Mouse (Mus musculus) ovary, adult 18-20 months (tissue): ENCODE measurements around the gene Camk2d.

Source experiments
- DNase-seq: peaks from one replicate; pipeline ENCODE4 v3.0.0; 2022; ENCODE audit warnings: low spot score, mixed read lengths

Camk2d gene

GRCm38 (mm10) chr3:126596086-126596485 lies at the start of gene Camk2d:
Gene Camk2d (plus strand): TSS chr3:126596302.
- peak; percentile 94 for DNase-seq

DNA sequence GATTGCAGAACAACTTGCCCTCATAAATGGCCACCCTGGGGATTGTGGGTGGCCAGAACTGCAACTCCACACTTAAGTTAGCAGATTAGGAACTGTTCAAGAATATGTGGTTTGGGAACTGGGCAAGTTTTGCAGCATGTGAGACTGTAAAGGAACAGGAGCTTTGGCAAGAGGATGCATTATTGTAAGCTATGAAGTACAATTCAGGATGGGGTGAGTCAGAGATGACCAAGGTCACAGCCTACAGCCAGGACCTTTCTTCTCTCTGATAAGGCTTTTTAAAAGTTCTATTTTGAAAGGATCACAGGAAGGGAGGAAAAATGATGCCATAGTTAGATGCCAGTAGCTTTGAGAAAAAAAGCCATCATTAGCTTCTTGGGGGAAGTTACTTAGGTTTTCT lies 48.2 kb upstream of the Camk2d start:
- no peak for DNase-seq

- no peak for DNase-seq
These were observed 32.5 kb upstream of the Camk2d start for GRCm38 (mm10) chr3:126563646-126564045.

GRCm38 (mm10) chr3:126570628-126571027 lies 25.5 kb upstream of the Camk2d start:
- DNase-seq, result no peak

- DNase-seq, result no peak
These were observed 23.2 kb upstream of the Camk2d start for GRCm38 (mm10) chr3:126572915-126573314.

DNA sequence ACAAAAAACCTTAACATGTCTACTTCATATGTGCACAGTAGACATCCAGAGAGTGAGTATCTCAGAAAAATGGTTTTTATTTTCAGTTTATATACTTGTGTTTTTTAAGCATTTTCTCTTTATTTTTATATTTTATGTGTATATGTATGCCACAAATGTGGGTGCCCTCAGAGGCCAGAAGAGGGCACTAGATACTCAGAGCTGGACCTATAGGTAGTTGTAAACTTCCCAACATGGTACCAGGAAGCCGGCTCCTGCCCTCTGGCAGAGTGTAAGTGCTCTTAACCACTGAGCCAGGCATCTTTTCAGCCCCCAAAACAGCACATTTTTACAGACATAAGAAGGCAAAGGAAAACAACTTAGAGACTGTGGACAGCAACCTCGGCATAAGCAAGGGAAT lies 20.2 kb upstream of the Camk2d start:
- no peak for DNase-seq

DNA sequence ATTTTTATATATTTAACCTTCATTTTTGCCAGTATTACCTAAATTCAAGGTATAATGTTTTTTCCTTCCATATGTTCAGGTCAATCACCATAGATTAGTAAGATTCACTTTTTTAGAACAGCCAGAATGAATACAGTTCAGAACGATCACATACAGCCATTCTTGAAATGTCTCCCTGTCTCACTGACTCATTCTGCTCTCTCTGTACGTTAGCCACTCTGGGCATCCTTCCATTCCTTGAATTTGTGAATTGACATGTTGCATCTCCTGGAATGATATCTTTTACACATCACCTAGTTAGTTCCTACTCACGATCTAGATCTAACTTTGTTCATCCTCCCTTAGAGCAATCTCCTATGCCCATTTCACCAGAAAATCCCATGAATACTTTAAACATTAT lies 10.0 kb upstream of the Camk2d start:
- no peak for DNase-seq

- no peak for DNase-seq
These were observed 8.6 kb upstream of the Camk2d start for GRCm38 (mm10) chr3:126587477-126587876.

DNA sequence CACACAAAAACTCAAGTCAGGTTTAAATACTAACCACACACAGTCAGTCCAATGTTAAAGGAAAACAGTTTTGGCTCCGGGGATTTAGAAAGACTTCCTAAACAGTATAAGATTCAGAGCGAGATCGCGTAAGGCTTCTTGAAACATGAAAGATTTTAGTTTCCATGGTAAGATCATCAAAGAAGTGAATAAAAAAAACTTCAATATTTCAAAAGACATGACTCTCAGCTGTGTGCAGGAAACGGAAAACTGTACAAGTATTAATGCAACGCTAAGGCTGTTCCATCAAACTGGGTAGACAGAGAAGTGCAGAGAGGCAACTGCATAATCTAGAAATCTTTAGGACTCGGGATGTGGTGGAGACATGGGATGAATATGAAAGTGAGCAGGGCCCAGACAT lies 6.5 kb upstream of the Camk2d start:
- no peak for DNase-seq

DNA sequence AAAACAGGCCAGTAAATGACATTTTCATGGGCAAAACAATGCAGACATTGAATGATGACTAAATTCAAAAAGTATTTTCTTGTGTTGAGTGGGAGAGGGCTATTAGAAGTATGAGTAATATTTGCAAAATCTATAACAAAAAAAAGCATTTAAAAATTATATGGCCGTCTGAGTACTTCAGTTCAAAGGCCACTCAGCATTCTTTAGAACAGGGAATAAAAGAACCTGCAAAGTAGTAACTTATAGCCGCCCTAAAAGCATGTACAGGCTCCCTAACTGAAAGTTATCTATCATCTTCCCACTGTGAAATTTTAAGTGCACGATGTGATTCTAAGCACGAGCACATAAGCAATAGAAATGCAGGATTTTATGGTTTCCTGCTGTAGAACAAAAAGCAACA lies 646 bp upstream of the Camk2d start:
- no peak for DNase-seq

- peak; percentile 88 for DNase-seq
These were observed 524 bp downstream of the Camk2d start for GRCm38 (mm10) chr3:126596491-126597160.

- peak; percentile 72 for DNase-seq
These were observed 1.1 kb downstream of the Camk2d start for GRCm38 (mm10) chr3:126597161-126597595.

DNA sequence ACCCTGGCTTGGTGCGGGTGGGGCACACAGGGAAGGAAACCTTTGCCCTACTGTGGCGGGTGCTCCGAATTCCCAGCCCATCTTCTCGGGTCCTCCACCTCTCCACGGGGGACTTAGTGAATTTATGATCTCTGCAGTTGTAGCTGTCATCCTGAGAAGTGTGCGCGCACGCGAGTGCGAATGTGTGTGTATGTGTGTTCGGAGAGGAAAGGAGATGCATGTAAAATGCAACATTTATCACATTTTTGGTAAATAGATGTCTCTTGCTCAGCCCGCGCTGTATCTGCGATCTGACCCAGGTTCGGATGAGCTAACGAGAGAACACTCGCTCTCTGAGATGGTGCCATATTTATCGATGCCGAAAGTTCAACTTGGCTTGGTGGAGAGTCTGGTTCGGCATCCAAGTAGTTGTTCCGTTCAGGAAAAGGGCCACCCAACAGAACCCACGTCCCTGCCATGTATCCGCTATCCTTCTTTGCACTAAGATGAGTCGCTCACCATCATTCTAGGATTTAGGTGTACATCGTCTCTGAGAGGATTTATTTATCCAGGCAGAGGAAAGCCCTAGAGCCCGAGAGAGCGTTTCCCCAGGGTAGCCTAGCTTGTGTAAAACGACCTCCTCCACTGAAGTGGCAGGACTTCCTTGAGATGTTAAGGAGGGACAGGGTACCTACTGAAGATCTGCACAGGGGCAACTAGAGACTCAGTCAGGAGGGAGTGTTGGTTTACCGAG lies 1.7 kb downstream of the Camk2d start:
- no peak for DNase-seq

- DNase-seq, result no peak
These were observed 2.2 kb downstream of the Camk2d start for GRCm38 (mm10) chr3:126598329-126598676.

GRCm38 (mm10) chr3:126598881-126599280 lies 2.8 kb downstream of the Camk2d start:
- DNase-seq, result no peak

GRCm38 (mm10) chr3:126599335-126599734 lies 3.2 kb downstream of the Camk2d start:
- no peak for DNase-seq

DNA sequence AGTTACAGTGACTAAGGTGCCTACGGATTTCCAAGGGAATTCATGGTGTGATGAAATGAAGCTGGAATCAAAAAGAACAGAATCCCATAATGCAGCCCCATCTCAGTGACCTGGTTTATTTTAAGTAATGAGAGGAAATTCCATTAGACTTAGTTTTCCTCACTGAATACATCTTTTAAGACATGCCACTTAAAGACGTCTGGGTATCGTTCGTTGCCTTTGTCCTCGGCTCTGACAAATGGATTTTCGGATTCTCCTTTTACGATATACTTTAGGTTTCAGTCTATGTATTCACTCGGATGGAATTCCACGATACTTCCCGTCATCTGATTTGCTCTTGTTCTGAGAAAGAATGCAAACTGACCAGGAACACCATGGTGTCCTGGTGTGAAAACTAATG lies 3.8 kb downstream of the Camk2d start:
- no peak for DNase-seq

DNA sequence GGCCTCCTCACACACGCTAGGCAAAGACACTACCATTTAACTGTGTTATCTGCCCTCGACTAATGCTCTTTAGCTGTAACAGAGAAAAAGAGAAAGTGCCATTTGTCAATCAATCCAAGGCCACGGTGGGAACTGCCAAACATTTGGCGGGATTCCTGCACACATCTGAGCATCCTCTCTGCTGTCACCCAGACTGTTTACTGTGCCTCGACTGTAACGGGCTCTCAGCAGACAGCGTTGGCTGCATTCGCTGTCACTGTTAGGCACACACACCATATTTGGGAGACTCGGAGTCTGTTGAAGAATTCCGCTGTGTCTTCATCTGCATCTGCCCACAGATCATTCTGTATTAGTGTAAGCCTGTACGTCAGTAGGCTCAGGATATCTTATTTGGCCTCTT lies 6.7 kb downstream of the Camk2d start:
- DNase-seq, result no peak

DNA sequence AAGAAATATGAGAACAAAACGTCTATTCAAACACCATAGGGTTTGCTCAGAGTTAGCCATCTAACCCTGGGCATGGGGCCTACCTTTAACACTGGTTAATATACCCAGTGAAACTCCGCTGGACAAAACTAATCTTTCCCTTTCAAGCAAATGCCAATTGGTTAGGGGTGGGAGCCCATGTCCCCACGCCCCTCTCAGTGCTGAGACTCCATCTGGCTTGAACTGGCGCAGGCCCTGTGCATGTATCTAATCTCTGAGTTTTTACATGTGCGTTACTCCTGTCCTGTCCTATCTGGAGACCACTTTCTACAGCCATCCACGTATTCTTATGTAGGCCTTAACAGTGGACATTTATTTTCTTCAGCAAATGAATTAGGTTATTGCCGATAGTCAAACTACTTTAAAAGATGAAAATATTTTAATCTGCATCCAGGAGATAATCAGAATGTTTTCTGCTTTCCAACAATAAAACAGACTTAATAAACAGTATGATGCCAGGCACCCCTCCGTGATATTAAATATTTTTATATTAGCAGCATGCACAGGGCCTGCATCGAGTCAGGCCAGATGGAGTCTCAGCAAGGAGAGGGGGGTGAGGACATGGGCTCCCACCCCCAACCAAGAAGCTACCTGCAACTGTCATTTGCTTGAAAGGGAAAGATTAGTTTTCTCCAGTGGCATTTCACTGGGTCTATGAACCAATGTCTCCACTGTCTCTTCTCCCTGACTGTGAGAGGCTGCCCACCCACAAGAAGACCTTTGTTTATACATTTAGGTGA lies 8.7 kb downstream of the Camk2d start:
- no peak for DNase-seq

- no peak for DNase-seq
These were observed 13.2 kb downstream of the Camk2d start for GRCm38 (mm10) chr3:126609310-126609709.

GRCm38 (mm10) chr3:126609795-126610451 lies 13.8 kb downstream of the Camk2d start:
- DNase-seq, result no peak

GRCm38 (mm10) chr3:126611624-126612023 lies 15.5 kb downstream of the Camk2d start:
- DNase-seq, result no peak
